Mouse (Mus musculus): ENCODE measurements at regions not wholly inside any gene's neighbourhood (a gene's known extent, or its start where the extent isn't known, plus 50 kb on each side); places are given as distances from the start of the nearest gene placed in this dataset.

- ATAC-seq (ENCODE audit: low FRiP score, low TSS enrichment), result no peak
- no peak overlapping the region for H3K4me2 ChIP-seq (replicated peaks; ENCODE audit: low read depth, low read length)
- no peak overlapping the region for H3K27ac ChIP-seq (ENCODE audit: low read depth, low read length)
Observed at GRCm38 (mm10) chr1:169263984-169264660, 267.1 kb downstream of the Nuf2 start.

GRCm38 (mm10) chr1:169254250-169254937 lies 276.9 kb downstream of the Nuf2 start:
- no peaks in the 10 kb centered on the region for H3K9me3 ChIP-seq (ENCODE audit: control insufficient read depth, low read length)
- H3K27me3 ChIP-seq (ENCODE audit: control insufficient read depth, insufficient read depth, low read length), result no peaks in the 10 kb centered on the region
- no peak overlapping the region for H3K4me2 ChIP-seq (replicated peaks; ENCODE audit: low read depth, low read length)
- no peak overlapping the region for H3K9ac ChIP-seq (ENCODE audit: low read depth, low read length)
- H3K27ac ChIP-seq (ENCODE audit: low read depth, low read length), result peak overlapping the region; percentile 78
- H3K4me1 ChIP-seq (ENCODE audit: control insufficient read depth, insufficient read depth, low read length), result peaks cover 9% of the 10 kb centered on the region; the same call in 1 of the 2 replicates
- H3K4me3 ChIP-seq (ENCODE audit: low read length), result no peak overlapping the region
- 33% methylated on average over 7 of the region's 7 CpGs for WGBS
- H3K36me3 ChIP-seq (ENCODE audit: control insufficient read depth, insufficient read depth, low read length), result no peaks in the 10 kb centered on the region
- ATAC-seq (ENCODE audit: low FRiP score, low TSS enrichment), result no peak

More at GRCm38 (mm10) chr1:169263984-169264660, 267.1 kb downstream of the Nuf2 start:
- Histone ChIP-seq H3K4me3 (ENCODE audit: low read length) (no peak overlapping the region), H3K9ac (ENCODE audit: low read depth, low read length) (no peak overlapping the region), H3K36me3 (ENCODE audit: control insufficient read depth, insufficient read depth, low read length) (no peaks in the 10 kb centered on the region), H3K9me3 (ENCODE audit: control insufficient read depth, low read length) (no peaks in the 10 kb centered on the region), H3K27me3 (ENCODE audit: control insufficient read depth, insufficient read depth, low read length) (no peaks in the 10 kb centered on the region), H3K4me1 (ENCODE audit: control insufficient read depth, insufficient read depth, low read length) (peaks cover 7% of the 10 kb centered on the region; the same call in 1 of the 2 replicates)
- WGBS, result 77% methylated on average over 5 of the region's 5 CpGs

- WGBS, result 64% methylated on average over 2 of the region's 2 CpGs
- Histone ChIP-seq H3K27ac (ENCODE audit: low read depth, low read length) (no peak overlapping the region), H3K36me3 (ENCODE audit: control insufficient read depth, insufficient read depth, low read length) (no peaks in the 10 kb centered on the region), H3K4me1 (ENCODE audit: control insufficient read depth, insufficient read depth, low read length) (peaks cover 9% of the 10 kb centered on the region; the same call in 1 of the 2 replicates), H3K9ac (ENCODE audit: low read depth, low read length) (no peak overlapping the region), H3K4me3 (ENCODE audit: low read length) (no peak overlapping the region), H3K4me2 (replicated peaks; ENCODE audit: low read depth, low read length) (no peak overlapping the region), H3K27me3 (ENCODE audit: control insufficient read depth, insufficient read depth, low read length) (no peaks in the 10 kb centered on the region), H3K9me3 (ENCODE audit: control insufficient read depth, low read length) (no peaks in the 10 kb centered on the region)
- no peak for ATAC-seq (ENCODE audit: low FRiP score, low TSS enrichment)
Observed at GRCm38 (mm10) chr1:169252189-169252588, 279.1 kb downstream of the Nuf2 start.

GRCm38 (mm10) chr1:169249021-169249420 lies 282.2 kb downstream of the Nuf2 start:
- WGBS, result 68% methylated on average over 7 of the region's 7 CpGs
- Histone ChIP-seq H3K36me3 (ENCODE audit: control insufficient read depth, insufficient read depth, low read length) (no peaks in the 10 kb centered on the region), H3K9me3 (ENCODE audit: control insufficient read depth, low read length) (no peaks in the 10 kb centered on the region), H3K4me2 (replicated peaks; ENCODE audit: low read depth, low read length) (no peak overlapping the region), H3K4me1 (ENCODE audit: control insufficient read depth, insufficient read depth, low read length) (no peaks in the 10 kb centered on the region), H3K4me3 (ENCODE audit: low read length) (no peak overlapping the region), H3K27ac (ENCODE audit: low read depth, low read length) (no peak overlapping the region), H3K27me3 (ENCODE audit: control insufficient read depth, insufficient read depth, low read length) (no peaks in the 10 kb centered on the region), H3K9ac (ENCODE audit: low read depth, low read length) (no peak overlapping the region)
- no peak for ATAC-seq (ENCODE audit: low FRiP score, low TSS enrichment)

GRCm38 (mm10) chr1:169240377-169240776 lies 290.9 kb downstream of the Nuf2 start:
- ATAC-seq (ENCODE audit: low FRiP score, low TSS enrichment), result no peak
- Histone ChIP-seq H3K4me3 (ENCODE audit: low read length) (no peak overlapping the region), H3K27ac (ENCODE audit: low read depth, low read length) (peak overlapping the region; percentile 12), H3K27me3 (ENCODE audit: control insufficient read depth, insufficient read depth, low read length) (no peaks in the 10 kb centered on the region), H3K9me3 (ENCODE audit: control insufficient read depth, low read length) (no peaks in the 10 kb centered on the region), H3K9ac (ENCODE audit: low read depth, low read length) (no peak overlapping the region), H3K36me3 (ENCODE audit: control insufficient read depth, insufficient read depth, low read length) (no peaks in the 10 kb centered on the region), H3K4me1 (ENCODE audit: control insufficient read depth, insufficient read depth, low read length) (no peaks in the 10 kb centered on the region), H3K4me2 (replicated peaks; ENCODE audit: low read depth, low read length) (no peak overlapping the region)
- whole genome bisulfite sequencing, result 43% methylated on average over 2 of the region's 2 CpGs

GRCm38 (mm10) chr1:169238671-169239090 lies 292.6 kb downstream of the Nuf2 start:
- peak overlapping the region; percentile 18 for H3K4me2 ChIP-seq (replicated peaks; ENCODE audit: low read depth, low read length)
- H3K27me3 ChIP-seq (ENCODE audit: control insufficient read depth, insufficient read depth, low read length), result no peaks in the 10 kb centered on the region
- H3K4me3 ChIP-seq (ENCODE audit: low read length), result no peak overlapping the region
- H3K36me3 ChIP-seq (ENCODE audit: control insufficient read depth, insufficient read depth, low read length), result no peaks in the 10 kb centered on the region
- under 1% methylated on average over 16 of the region's 16 CpGs for WGBS
- no peak overlapping the region for H3K9ac ChIP-seq (ENCODE audit: low read depth, low read length)
- H3K27ac ChIP-seq (ENCODE audit: low read depth, low read length), result peak overlapping the region; percentile 68
- ATAC-seq (ENCODE audit: low FRiP score, low TSS enrichment), result peak; percentile 89
- no peaks in the 10 kb centered on the region for H3K4me1 ChIP-seq (ENCODE audit: control insufficient read depth, insufficient read depth, low read length)
- H3K9me3 ChIP-seq (ENCODE audit: control insufficient read depth, low read length), result no peaks in the 10 kb centered on the region

- Histone ChIP-seq H3K27ac (ENCODE audit: low read depth, low read length) (peak overlapping the region; percentile 21; the same call in 1 of the 2 replicates), H3K36me3 (ENCODE audit: control insufficient read depth, insufficient read depth, low read length) (no peaks in the 10 kb centered on the region), H3K4me1 (ENCODE audit: control insufficient read depth, insufficient read depth, low read length) (no peaks in the 10 kb centered on the region), H3K9ac (ENCODE audit: low read depth, low read length) (no peak overlapping the region), H3K4me2 (replicated peaks; ENCODE audit: low read depth, low read length) (no peak overlapping the region), H3K4me3 (ENCODE audit: low read length) (no peak overlapping the region), H3K27me3 (ENCODE audit: control insufficient read depth, insufficient read depth, low read length) (no peaks in the 10 kb centered on the region), H3K9me3 (ENCODE audit: control insufficient read depth, low read length) (no peaks in the 10 kb centered on the region)
- 20% methylated on average over 2 of the region's 2 CpGs for WGBS
- peak; percentile 40; the same call in 1 of the 2 replicates for ATAC-seq (ENCODE audit: low FRiP score, low TSS enrichment)
Observed at GRCm38 (mm10) chr1:169235276-169235681, 296.0 kb downstream of the Nuf2 start.

- Histone ChIP-seq H3K27ac (ENCODE audit: low read depth, low read length) (no peak overlapping the region; the same call in 1 of the 2 replicates), H3K36me3 (ENCODE audit: control insufficient read depth, insufficient read depth, low read length) (no peaks in the 10 kb centered on the region), H3K9ac (ENCODE audit: low read depth, low read length) (no peak overlapping the region), H3K27me3 (ENCODE audit: control insufficient read depth, insufficient read depth, low read length) (no peaks in the 10 kb centered on the region), H3K9me3 (ENCODE audit: control insufficient read depth, low read length) (no peaks in the 10 kb centered on the region), H3K4me1 (ENCODE audit: control insufficient read depth, insufficient read depth, low read length) (no peaks in the 10 kb centered on the region), H3K4me2 (replicated peaks; ENCODE audit: low read depth, low read length) (no peak overlapping the region), H3K4me3 (ENCODE audit: low read length) (no peak overlapping the region)
- WGBS, result 64% methylated on average over 3 of the region's 3 CpGs
- ATAC-seq (ENCODE audit: low FRiP score, low TSS enrichment), result no peak
Observed at GRCm38 (mm10) chr1:169233368-169233767, 297.9 kb downstream of the Nuf2 start.

- H3K27me3 ChIP-seq (ENCODE audit: control insufficient read depth, insufficient read depth, low read length), result no peaks in the 10 kb centered on the region
- peak; percentile 87; the same call in 1 of the 2 replicates for ATAC-seq (ENCODE audit: low FRiP score, low TSS enrichment)
- 35% methylated on average over 4 of the region's 4 CpGs for WGBS
- no peaks in the 10 kb centered on the region for H3K9me3 ChIP-seq (ENCODE audit: control insufficient read depth, low read length)
- no peaks in the 10 kb centered on the region for H3K36me3 ChIP-seq (ENCODE audit: control insufficient read depth, insufficient read depth, low read length)
- H3K27ac ChIP-seq (ENCODE audit: low read depth, low read length), result no peak overlapping the region
- H3K4me3 ChIP-seq (ENCODE audit: low read length), result no peak overlapping the region
- H3K4me2 ChIP-seq (replicated peaks; ENCODE audit: low read depth, low read length), result no peak overlapping the region
- no peak overlapping the region for H3K9ac ChIP-seq (ENCODE audit: low read depth, low read length)
- no peaks in the 10 kb centered on the region for H3K4me1 ChIP-seq (ENCODE audit: control insufficient read depth, insufficient read depth, low read length)
Observed at GRCm38 (mm10) chr1:169230097-169230496, 301.2 kb downstream of the Nuf2 start.
